Mouse (Mus musculus): Measurements from ENCODE around the gene Hccs. TPM values are rescaled to one million over a fixed set of nuclear protein-coding genes. Genes with fewer than 3 reads are reported as not detected.
A peak's percentile ranks its signal among the peaks of the same experiment; 100 is the strongest.
"Not testable (repeated sequence)": the region's sequence is repeated elsewhere in the genome, so short reads cannot be mapped to it uniquely, and the experiment has no call there.

The Hccs gene
- total RNA-seq (2021), result 10 to 100 TPM; 24.3 to 30.8 TPM

GRCm38 (mm10) chrX:169319945-169320667, at the start of gene Hccs:
TSS of gene Hccs (minus strand) at chrX:169320372.
- DNase-seq, result peak; percentile 86

GRCm38 (mm10) chrX:169357146-169357772, 37.1 kb upstream of the Hccs start:
- intact Hi-C loops (cut with DNase I), result no loop called here

More at GRCm38 (mm10) chrX:169319945-169320667, at the start of gene Hccs:
- intact Hi-C loops (cut with DNase I), result no loop called here

GRCm38 (mm10) chrX:169338213-169338612, 18.0 kb upstream of the Hccs start:
- intact Hi-C loops (cut with DNase I), result loop anchor here (10.0 kb wide), 1 partner anchor 457 kb away; no protein-coding TSS in a partner anchor
- no peak for DNase-seq

More at GRCm38 (mm10) chrX:169357146-169357772, 37.1 kb upstream of the Hccs start:
- no peak for DNase-seq

GRCm38 (mm10) chrX:169337559-169337958, 17.4 kb upstream of the Hccs start:
- intact Hi-C loops (cut with DNase I), result loop anchor here (10.0 kb wide), 1 partner anchor 457 kb away; no protein-coding TSS in a partner anchor
- DNase-seq, result no peak

- intact Hi-C loops (cut with DNase I), result loop anchor here (10.0 kb wide), 1 partner anchor 463 kb away; no protein-coding TSS in a partner anchor
- DNase-seq, result peak; percentile 19
These were observed 12.1 kb upstream of the Hccs start for GRCm38 (mm10) chrX:169332264-169332663.

- DNase-seq, result no peak
- intact Hi-C loops (cut with DNase I), result no loop called here
These were observed 5.9 kb upstream of the Hccs start for GRCm38 (mm10) chrX:169325929-169326595.

GRCm38 (mm10) chrX:169320668-169321005, 465 bp upstream of the Hccs start:
- intact Hi-C loops (cut with DNase I); DNase-seq: not testable (repeated sequence)

- intact Hi-C loops (cut with DNase I), result no loop called here
- DNase-seq, result no peak
These were observed 959 bp downstream of the Hccs start for GRCm38 (mm10) chrX:169319066-169319760.

- intact Hi-C loops (cut with DNase I), result no loop called here
- no peak for DNase-seq
These were observed 11.6 kb downstream of the Hccs start for GRCm38 (mm10) chrX:169308559-169308958.

- peak; percentile 16 for DNase-seq
- intact Hi-C loops (cut with DNase I), result no loop called here
These were observed 16.2 kb downstream of the Hccs start for GRCm38 (mm10) chrX:169303945-169304344.

GRCm38 (mm10) chrX:169302271-169303045, 17.7 kb downstream of the Hccs start:
- intact Hi-C loops (cut with DNase I), result no loop called here
- DNase-seq, result no peak

- DNase-seq, result no peak
- intact Hi-C loops (cut with DNase I), result loop anchor here (5.0 to 10.0 kb wide), 2 partner anchors 362 to 625 kb away; partner anchors contain the start of gene Msl3
These were observed 20.6 kb downstream of the Hccs start for GRCm38 (mm10) chrX:169299579-169299978.

GRCm38 (mm10) chrX:169263433-169264172, 56.6 kb downstream of the Hccs start:
- no peak for DNase-seq
- intact Hi-C loops (cut with DNase I), result no loop called here

GRCm38 (mm10) chrX:169262212-169262611, 58.0 kb downstream of the Hccs start:
- no peak for DNase-seq
- intact Hi-C loops (cut with DNase I), result no loop called here

GRCm38 (mm10) chrX:169261034-169261433, 59.1 kb downstream of the Hccs start:
- intact Hi-C loops (cut with DNase I), result no loop called here
- DNase-seq, result no peak

GRCm38 (mm10) chrX:169256741-169257140, 63.4 kb downstream of the Hccs start:
- intact Hi-C loops (cut with DNase I), result no loop called here
- no peak for DNase-seq

- DNase-seq, result no peak
- intact Hi-C loops (cut with DNase I), result no loop called here
These were observed 64.3 kb downstream of the Hccs start for GRCm38 (mm10) chrX:169255915-169256314.

GRCm38 (mm10) chrX:169222357-169223062, 97.7 kb downstream of the Hccs start:
- intact Hi-C loops (cut with DNase I), result no loop called here
- no peak for DNase-seq

GRCm38 (mm10) chrX:169220064-169220463, 100.1 kb downstream of the Hccs start:
- no peak for DNase-seq
- intact Hi-C loops (cut with DNase I), result no loop called here
